Comparison of ENCODE assay signal across 19 mouse cellular contexts in the genomic region with DNA sequence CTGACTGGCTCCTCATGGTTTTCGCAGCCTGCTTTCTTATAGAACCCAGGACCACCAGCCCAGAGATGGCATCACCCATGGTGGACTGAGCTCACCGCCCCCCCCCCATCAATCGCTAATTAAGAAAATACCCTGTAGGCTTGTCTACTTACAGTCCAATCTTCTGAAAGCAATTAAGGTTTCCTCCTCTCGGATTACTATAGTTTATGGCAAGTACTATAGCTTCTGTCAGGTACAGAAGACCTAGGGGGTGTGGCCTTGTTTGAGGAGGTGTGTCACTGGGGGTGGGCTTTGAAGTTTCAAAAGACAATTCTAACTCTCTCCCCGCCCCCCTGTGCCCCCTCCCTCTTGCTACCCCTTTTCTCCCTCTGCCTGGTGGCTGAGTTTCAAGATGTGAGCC. TPM values are rescaled to one million over a fixed set of nuclear protein-coding genes. Genes with fewer than 3 reads are reported as not detected.
A peak's percentile ranks its signal among the peaks of the same experiment; 100 is the strongest.
DNase-seq lines count a peak whose midpoint lies in the region; ATAC-seq and TF ChIP-seq lines count a peak whose summit lies in the region.
"Had no signal": no experiment of that assay in that cellular context is flagged by ENCODE, and none has a peak within 500 bp of the region (broad histone marks: within the 10 kb centered on the region; RNA-seq: fewer than 3 reads in every experiment).

No protein-coding gene starts in this region.

- no peak for TF ChIP-seq CTCF in small intestine, adult 2 months (IDR thresholded peaks at IDR 0.05; ENCODE audit: extremely low read depth, insufficient read length, insufficient replicate concordance, low read depth, low read length)

- no peak overlapping the region for H3K9ac ChIP-seq in embryonic facial prominence, embryonic 13.5 days
- no peak overlapping the region for H3K9ac ChIP-seq in intestine, embryonic 16.5 days (ENCODE audit: low read depth, low read length)
- H3K9ac ChIP-seq: embryonic facial prominence, embryonic 12.5 days; heart, embryonic 13.5 days; hindbrain, embryonic 12.5 days had no signal

- no peak overlapping the region for H3K27ac ChIP-seq in embryonic facial prominence, embryonic 13.5 days
- no peak overlapping the region for H3K27ac ChIP-seq in embryonic facial prominence, embryonic 10.5 days (replicated peaks)
- H3K27ac ChIP-seq in intestine, embryonic 16.5 days (ENCODE audit: low read length) = no peak overlapping the region
- peak overlapping the region; percentile 49; the same call in 1 of the 2 replicates for H3K27ac ChIP-seq in small intestine, adult 2 months (ENCODE audit: insufficient read depth, low read depth, low read length)
- H3K27ac ChIP-seq in forebrain, embryonic 10.5 days = no peak overlapping the region
- H3K27ac ChIP-seq: embryonic facial prominence, embryonic 12.5 days; gastrocnemius, adult 2 months; heart, embryonic 13.5 days; hindbrain, embryonic 12.5 days had no signal

- H3K27me3 ChIP-seq in embryonic facial prominence, embryonic 13.5 days = no peaks in the 10 kb centered on the region
- no peaks in the 10 kb centered on the region for H3K27me3 ChIP-seq in embryonic facial prominence, embryonic 10.5 days (replicated peaks; ENCODE audit: low read depth, poor library complexity, severe bottlenecking)
- no peaks in the 10 kb centered on the region for H3K27me3 ChIP-seq in intestine, embryonic 16.5 days (replicated peaks; ENCODE audit: control insufficient read depth, insufficient read depth, low read length)
- 0 out of 2 replicates have a peak, but pooled peaks cover 3% of the 10 kb centered on the region for H3K27me3 ChIP-seq in small intestine, adult 2 months (ENCODE audit: control insufficient read depth, insufficient read depth, low read length)
- no peaks in the 10 kb centered on the region for H3K27me3 ChIP-seq in forebrain, embryonic 10.5 days (ENCODE audit: poor library complexity, severe bottlenecking)
- H3K27me3 ChIP-seq: embryonic facial prominence, embryonic 12.5 days; heart, embryonic 13.5 days; hindbrain, embryonic 12.5 days had no signal

- ATAC-seq in embryonic facial prominence, embryonic 13.5 days (ENCODE audit: insufficient number of reproducible peaks, insufficient read depth, low FRiP score, low TSS enrichment, low read depth) = 0 out of 2 replicates have a peak, but pooled peaks have one; percentile 32
- ATAC-seq in intestine, embryonic 16.5 days = peak; percentile 40
- ATAC-seq: forebrain, embryonic 14.5 days; hindbrain, embryonic 16.5 days had no signal

- WGBS in embryonic facial prominence, embryonic 13.5 days = 54% methylated on average over 5 of the region's 5 CpGs
- WGBS in embryonic facial prominence, embryonic 10.5 days = 67% methylated on average over 5 of the region's 5 CpGs
- 69% methylated on average over 5 of the region's 5 CpGs for WGBS in intestine, embryonic 16.5 days
- WGBS in small intestine, adult 2 months = 64% methylated on average over 5 of the region's 5 CpGs
- 81% methylated on average over 5 of the region's 5 CpGs for WGBS in forebrain, embryonic 10.5 days

- TF ChIP-seq POLR2A in small intestine, adult 2 months (IDR thresholded peaks at IDR 0.05; ENCODE audit: low read depth, low read length) = no peak

- H3K4me1 ChIP-seq in embryonic facial prominence, embryonic 13.5 days = peaks cover 6% of the 10 kb centered on the region; the same call in 1 of the 2 replicates
- peaks cover 16% of the 10 kb centered on the region for H3K4me1 ChIP-seq in embryonic facial prominence, embryonic 10.5 days
- H3K4me1 ChIP-seq in intestine, embryonic 16.5 days (ENCODE audit: control insufficient read depth, insufficient read depth, low read length) = 0 out of 2 replicates have a peak, but pooled peaks cover 2% of the 10 kb centered on the region
- H3K4me1 ChIP-seq in small intestine, adult 2 months (ENCODE audit: control insufficient read depth, insufficient read depth, insufficient read length, low read length) = peaks cover 25% of the 10 kb centered on the region
- H3K4me1 ChIP-seq in forebrain, embryonic 10.5 days = peaks cover 8% of the 10 kb centered on the region
- H3K4me1 ChIP-seq: embryonic facial prominence, embryonic 12.5 days; hindbrain, embryonic 12.5 days had no signal

- H3K4me3 ChIP-seq in embryonic facial prominence, embryonic 13.5 days = no peak overlapping the region
- no peak overlapping the region for H3K4me3 ChIP-seq in embryonic facial prominence, embryonic 10.5 days
- H3K4me3 ChIP-seq in intestine, embryonic 16.5 days (ENCODE audit: low read length) = no peak overlapping the region
- H3K4me3 ChIP-seq in small intestine, adult 2 months (ENCODE audit: low read depth, low read length) = no peak overlapping the region
- no peak overlapping the region for H3K4me3 ChIP-seq in forebrain, embryonic 10.5 days
- H3K4me3 ChIP-seq: embryonic facial prominence, embryonic 12.5 days; gastrocnemius, adult 2 months; heart, embryonic 13.5 days; hindbrain, embryonic 12.5 days had no signal

- H3K4me2 ChIP-seq in embryonic facial prominence, embryonic 13.5 days = no peak overlapping the region
- no peak overlapping the region for H3K4me2 ChIP-seq in intestine, embryonic 16.5 days (ENCODE audit: low read depth, low read length)
- H3K4me2 ChIP-seq: embryonic facial prominence, embryonic 12.5 days; heart, embryonic 13.5 days; hindbrain, embryonic 12.5 days had no signal

- H3K9me3 ChIP-seq in embryonic facial prominence, embryonic 13.5 days = no peaks in the 10 kb centered on the region
- H3K9me3 ChIP-seq in embryonic facial prominence, embryonic 10.5 days = no peaks in the 10 kb centered on the region
- H3K9me3 ChIP-seq in intestine, embryonic 16.5 days (ENCODE audit: control insufficient read depth, low read length) = no peaks in the 10 kb centered on the region
- no peaks in the 10 kb centered on the region for H3K9me3 ChIP-seq in forebrain, embryonic 10.5 days
- H3K9me3 ChIP-seq: embryonic facial prominence, embryonic 12.5 days; heart, embryonic 13.5 days; hindbrain, embryonic 12.5 days had no signal

- H3K36me3 ChIP-seq in embryonic facial prominence, embryonic 13.5 days = no peaks in the 10 kb centered on the region
- H3K36me3 ChIP-seq in embryonic facial prominence, embryonic 10.5 days (replicated peaks) = no peaks in the 10 kb centered on the region
- H3K36me3 ChIP-seq in intestine, embryonic 16.5 days (ENCODE audit: control insufficient read depth, insufficient read depth, low read length) = no peaks in the 10 kb centered on the region
- no peaks in the 10 kb centered on the region for H3K36me3 ChIP-seq in small intestine, adult 2 months (ENCODE audit: control insufficient read depth, insufficient read depth, low read length)
- no peaks in the 10 kb centered on the region for H3K36me3 ChIP-seq in forebrain, embryonic 10.5 days (replicated peaks)
- H3K36me3 ChIP-seq: embryonic facial prominence, embryonic 12.5 days; heart, embryonic 13.5 days; hindbrain, embryonic 12.5 days had no signal

- no peak for DNase-seq in embryonic facial prominence, embryonic 10.5 days (ENCODE audit: low spot score)
- DNase-seq in 3T3-L1 (ENCODE audit: low read depth, low spot score) = peak; percentile 11
- DNase-seq in forebrain, embryonic 10.5 days (ENCODE audit: extremely low spot score, low spot score) = no peak
- no peak for DNase-seq in right cerebral cortex, postnatal 10 days (ENCODE audit: low spot score in 2 of 2)
- DNase-seq: adrenal gland, postnatal 14 days; cerebellum, adult 18-20 months; cerebellum, adult 9-11 months; cerebellum, postnatal 36 days; gastrocnemius, adult 2 months; gastrocnemius, postnatal 25 days; heart, postnatal 4 days had no signal

RNA-seq across cellular contexts. Expression of a gene that starts 6.6 kb away (rescaled TPM):
- polyA plus RNA-seq in embryonic facial prominence, embryonic 13.5 days (2015; fragmentation: Nextera tagmentation; extraction: Ambion mirVana) = 21.5 and 26.0 TPM in 2 replicates
- 15.5 and 17.3 TPM in 2 replicates for polyA plus RNA-seq in embryonic facial prominence, embryonic 10.5 days (2016; fragmentation: Nextera tagmentation; extraction: Ambion mirVana)
- polyA plus RNA-seq in intestine, embryonic 16.5 days (2015; fragmentation: Nextera tagmentation; extraction: Ambion mirVana) = 11.9 and 12.0 TPM in 2 replicates
- polyA plus RNA-seq in small intestine, adult 2 months (2012; rRNA removed) = 7.2 and 12.3 TPM in 2 replicates
- 15.2 TPM in 2 replicates for polyA plus RNA-seq in forebrain, embryonic 10.5 days (2016; fragmentation: Nextera tagmentation; extraction: Ambion mirVana)
